Mouse (Mus musculus) CH12.LX (cell line): Measurements from ENCODE around the gene Olfr1271. TPM values are rescaled to one million over a fixed set of nuclear protein-coding genes. Genes with fewer than 3 reads are reported as not detected.

ENCODE experiments used
- DNase-seq: peaks from one replicate; pipeline ENCODE4 v3.0.0-alpha.2; 2013; ENCODE audit errors: extremely low read depth
- H3K27ac ChIP-seq: 2 replicates; pipeline ENCODE4 v1.5.1; 2012; ENCODE audit warnings: low read depth, mild to moderate bottlenecking, control low read depth, moderate library complexity; ENCODE audit not compliant: insufficient read depth
- H3K27me3 ChIP-seq: replicated peaks from 2 replicates; pipeline ENCODE3; 2012; ENCODE audit warnings: inconsistent platforms
- H3K36me3 ChIP-seq, 2 experiments: replicated peaks in 1 of 2; 2 replicates each; pipeline versions ENCODE3 to v1.6.1; 2012; ENCODE audit warnings: inconsistent platforms in 1 of 2, low read length in 1 of 2, mild to moderate bottlenecking in 1 of 2, mixed read lengths in 1 of 2, moderate library complexity in 1 of 2; ENCODE audit not compliant: control insufficient read depth in 1 of 2, insufficient read depth in 1 of 2
- H3K4me1 ChIP-seq, 2 experiments: 2 replicates each; pipeline ENCODE4 v1.6.1; 2012; ENCODE audit warnings: inconsistent platforms in 1 of 2, moderate library complexity in 1 of 2; ENCODE audit not compliant: insufficient read depth in 2 of 2, control insufficient read depth in 1 of 2
- H3K4me2 ChIP-seq: 2 replicates; pipeline ENCODE4 v1.6.1; 2012; ENCODE audit warnings: low read depth, mild to moderate bottlenecking, control low read depth; ENCODE audit not compliant: poor library complexity, insufficient read depth, severe bottlenecking
- H3K4me3 ChIP-seq, 3 experiments: fragments of 150-350 bp in 1 of 3; sonication (generic) in 1 of 3; replicated peaks in 1 of 3; 2 replicates each; pipeline versions ENCODE3 to v1.5.1; 2011 to 2012; ENCODE audit warnings: low read depth in 2 of 3, low read length in 2 of 3, mild to moderate bottlenecking in 2 of 3, moderate library complexity in 2 of 3, control low read depth in 1 of 3, improper control_type of control experiment in 1 of 3, inconsistent platforms in 1 of 3, mixed read lengths in 1 of 3; ENCODE audit not compliant: poor library complexity in 1 of 3
- H3K79me2 ChIP-seq: replicated peaks from 2 replicates; pipeline ENCODE4 v1.6.1; 2012; ENCODE audit warnings: mild to moderate bottlenecking, moderate library complexity; ENCODE audit not compliant: control insufficient read depth, poor library complexity, insufficient read depth, severe bottlenecking; ENCODE audit errors: extremely low read depth
- H3K9ac ChIP-seq: 2 replicates; pipeline ENCODE4 v1.6.1; 2012; ENCODE audit warnings: low read depth, mild to moderate bottlenecking, control low read depth, moderate library complexity; ENCODE audit not compliant: insufficient read depth
- H3K9me3 ChIP-seq: replicated peaks from 2 replicates; pipeline ENCODE3; 2012; ENCODE audit warnings: low read length, inconsistent platforms, mixed read lengths
- BHLHE40 ChIP-seq: IDR thresholded peaks from 2 replicates; pipeline ENCODE4 v1.6.1; 2011; ENCODE audit warnings: mild to moderate bottlenecking, low read depth, low read length, improper control_type of control experiment
- EP300 ChIP-seq: IDR thresholded peaks from 2 replicates; pipeline ENCODE4 v1.6.1; 2011; ENCODE audit warnings: low read length, improper control_type of control experiment
- GABPA ChIP-seq: IDR thresholded peaks from 2 replicates; pipeline ENCODE4 v1.6.1; 2012; ENCODE audit warnings: low read depth, low read length, improper control_type of control experiment, inconsistent platforms; ENCODE audit not compliant: insufficient replicate concordance
- HCFC1 ChIP-seq: IDR thresholded peaks from 2 replicates; pipeline ENCODE4 v1.6.1; 2012; ENCODE audit warnings: low read depth, mild to moderate bottlenecking, inconsistent platforms, low read length, improper control_type of control experiment
- IRF4 ChIP-seq: IDR thresholded peaks from 2 replicates; pipeline ENCODE4 v1.6.1; 2014; ENCODE audit warnings: low read depth, mild to moderate bottlenecking, inconsistent platforms, low read length, improper control_type of control experiment
- KAT2A ChIP-seq: IDR thresholded peaks from 2 replicates; pipeline ENCODE4 v1.6.1; 2012; ENCODE audit warnings: low read length, improper control_type of control experiment, inconsistent platforms; ENCODE audit not compliant: insufficient replicate concordance
- MAFK ChIP-seq: IDR thresholded peaks from 2 replicates; pipeline ENCODE4 v1.6.1; 2011; ENCODE audit warnings: low read length, improper control_type of control experiment; ENCODE audit not compliant: insufficient replicate concordance
- MAX ChIP-seq: IDR thresholded peaks from 2 replicates; pipeline ENCODE4 v1.6.1; 2011; ENCODE audit warnings: low read length, improper control_type of control experiment
- MEF2A ChIP-seq: IDR thresholded peaks from 2 replicates; pipeline ENCODE4 v1.6.1; 2014; ENCODE audit warnings: low read depth, mild to moderate bottlenecking, inconsistent platforms, low read length, improper control_type of control experiment, borderline replicate concordance
- NELFE ChIP-seq: IDR thresholded peaks from 2 replicates; pipeline ENCODE4 v1.6.1; 2011; ENCODE audit warnings: low read depth, low read length, improper control_type of control experiment
- NRF1 ChIP-seq: IDR thresholded peaks from 2 replicates; pipeline ENCODE4 v1.6.1; 2014; ENCODE audit warnings: low read depth, mild to moderate bottlenecking, inconsistent platforms, low read length, improper control_type of control experiment, moderate library complexity
- PAX5 ChIP-seq: IDR thresholded peaks from 2 replicates; pipeline ENCODE4 v1.6.1; 2012; ENCODE audit warnings: low read length, inconsistent platforms, mixed read lengths
- SIN3A ChIP-seq: IDR thresholded peaks from 2 replicates; pipeline ENCODE4 v1.6.1; 2012; ENCODE audit warnings: low read length, improper control_type of control experiment, inconsistent platforms
- UBTF ChIP-seq: IDR thresholded peaks from 2 replicates; pipeline ENCODE4 v1.6.1; 2012; ENCODE audit warnings: low read depth, mild to moderate bottlenecking, inconsistent platforms, low read length, improper control_type of control experiment, moderate library complexity
- USF1 ChIP-seq: IDR thresholded peaks from 2 replicates; pipeline ENCODE4 v1.6.1; 2014; ENCODE audit warnings: low read depth, mild to moderate bottlenecking, inconsistent platforms, low read length, improper control_type of control experiment
- USF2 ChIP-seq: conservative IDR thresholded peaks from 2 replicates; pipeline ENCODE4 v1.6.1; 2011; ENCODE audit warnings: low read depth, low read length, improper control_type of control experiment
- ZKSCAN1 ChIP-seq: IDR thresholded peaks from 2 replicates; pipeline ENCODE4 v1.6.1; 2012; ENCODE audit warnings: low read depth, inconsistent platforms, low read length, improper control_type of control experiment, borderline replicate concordance
- ZMIZ1 ChIP-seq: IDR thresholded peaks from 2 replicates; pipeline ENCODE4 v1.6.1; 2012; ENCODE audit warnings: low read depth, mild to moderate bottlenecking, inconsistent platforms, low read length, improper control_type of control experiment
- ZNF384 ChIP-seq: IDR thresholded peaks from 2 replicates; pipeline ENCODE4 v1.6.1; 2012; ENCODE audit warnings: low read depth, low read length, improper control_type of control experiment, inconsistent platforms
- dilution Hi-C: fragments of 300-500 bp; cut with MboI; formaldehyde crosslinking; loops from 2 replicates; pipeline ENCODE4 v1.14.3; 2020; ENCODE audit warnings: low sequenced_read_pairs; ENCODE audit not compliant: extremely low pct_unique_long_range_greater_than_20kb, extremely low pct_ligation_motif_present
- in situ Hi-C: fragments of 300-500 bp; cut with MboI; formaldehyde crosslinking; loops from 3 replicates; pipeline ENCODE4 v1.14.3; 2019; ENCODE audit warnings: low sequenced_read_pairs, low pct_ligation_motif_present, low pct_unique_long_range_greater_than_20kb, mixed read lengths
- polyA plus RNA-seq: library from polyadenylated mRNA; unstranded; fragments of >175 nt; gene quantifications from 2 replicates; pipeline ENCODE4 v1.2.1, GENCODE M21; 2012; ENCODE audit warnings: low read depth; ENCODE audit not compliant: insufficient read length
- total RNA-seq, 2 experiments: library from RNA; depleted of rRNA; stranded (reverse); fragments of 300-350 nt in 1 of 2; fragments of >200 nt in 1 of 2; gene quantifications; 2 replicates each; pipeline ENCODE4 v1.2.3; 2012 to 2014

Olfr1271 gene
- total RNA-seq (2012; rRNA removed) (not detected in 2 replicates), total RNA-seq (2014; rRNA removed) (not detected in 2 replicates), polyA plus RNA-seq (not detected in 2 replicates)

GRCm38 (mm10) chr2:90270932-90271331 lies at the start of gene Olfr1271:
Gene Olfr1271 (minus strand): TSS chr2:90271032.
- in situ Hi-C loops (no loop called here), dilution Hi-C loops (no loop called here)
- no peaks in the 10 kb centered on the region for H3K36me3 ChIP-seq
- H3K9ac ChIP-seq, result no peak within 1 kb of the TSS
- H3K27me3 ChIP-seq, result peaks cover 3% of the 10 kb centered on the region
- no peak for DNase-seq
- H3K4me1 ChIP-seq, result no peaks in the 10 kb centered on the region
- H3K9me3 ChIP-seq, result no peaks in the 10 kb centered on the region
- H3K4me3 ChIP-seq, result no peak within 1 kb of the TSS
- no peak for TF ChIP-seq IRF4
- no peak for TF ChIP-seq EP300
- TF ChIP-seq USF1, result no peak
- no peak for TF ChIP-seq ZNF384
- no peak for TF ChIP-seq NELFE
- TF ChIP-seq SIN3A, result no peak
- TF ChIP-seq BHLHE40, result no peak
- TF ChIP-seq ZMIZ1, result no peak
- no peak for TF ChIP-seq GABPA
- no peak for TF ChIP-seq HCFC1
- no peak within 1 kb of the TSS for H3K27ac ChIP-seq
- no peaks in the 10 kb centered on the region for H3K79me2 ChIP-seq
- no peak within 1 kb of the TSS for H3K4me2 ChIP-seq

GRCm38 (mm10) chr2:90292741-90293140 lies 21.9 kb upstream of the Olfr1271 start, which contains the start of gene Olfr1272:
Gene Olfr1272 (minus strand): TSS chr2:90292841.
- Histone ChIP-seq H3K79me2 (no peaks in the 10 kb centered on the region), H3K27ac (no peak within 1 kb of the TSS), H3K36me3 (no peaks in the 10 kb centered on the region), H3K27me3 (peaks cover 24% of the 10 kb centered on the region), H3K9ac (no peak within 1 kb of the TSS), H3K9me3 (no peaks in the 10 kb centered on the region), H3K4me2 (no peak within 1 kb of the TSS), H3K4me3 (no peak within 1 kb of the TSS), H3K4me1 (no peaks in the 10 kb centered on the region)
- TF ChIP-seq NRF1 (no peak), PAX5 (no peak), UBTF (no peak), NELFE (no peak), SIN3A (no peak), MEF2A (no peak), MAX (no peak), MAFK (no peak), USF1 (no peak), KAT2A (no peak), USF2 (no peak), BHLHE40 (no peak), ZKSCAN1 (no peak), ZNF384 (no peak)
- in situ Hi-C loops (no loop called here), dilution Hi-C loops (no loop called here)
- DNase-seq, result no peak
